Mouse (Mus musculus): Measurements from ENCODE around the gene Pik3c2g. TPM values are rescaled to one million over a fixed set of nuclear protein-coding genes. Genes with fewer than 3 reads are reported as not detected.

Gene Pik3c2g
- polyA plus RNA-seq, 1 experiment from 2014 or later, result 1.8 TPM

DNA sequence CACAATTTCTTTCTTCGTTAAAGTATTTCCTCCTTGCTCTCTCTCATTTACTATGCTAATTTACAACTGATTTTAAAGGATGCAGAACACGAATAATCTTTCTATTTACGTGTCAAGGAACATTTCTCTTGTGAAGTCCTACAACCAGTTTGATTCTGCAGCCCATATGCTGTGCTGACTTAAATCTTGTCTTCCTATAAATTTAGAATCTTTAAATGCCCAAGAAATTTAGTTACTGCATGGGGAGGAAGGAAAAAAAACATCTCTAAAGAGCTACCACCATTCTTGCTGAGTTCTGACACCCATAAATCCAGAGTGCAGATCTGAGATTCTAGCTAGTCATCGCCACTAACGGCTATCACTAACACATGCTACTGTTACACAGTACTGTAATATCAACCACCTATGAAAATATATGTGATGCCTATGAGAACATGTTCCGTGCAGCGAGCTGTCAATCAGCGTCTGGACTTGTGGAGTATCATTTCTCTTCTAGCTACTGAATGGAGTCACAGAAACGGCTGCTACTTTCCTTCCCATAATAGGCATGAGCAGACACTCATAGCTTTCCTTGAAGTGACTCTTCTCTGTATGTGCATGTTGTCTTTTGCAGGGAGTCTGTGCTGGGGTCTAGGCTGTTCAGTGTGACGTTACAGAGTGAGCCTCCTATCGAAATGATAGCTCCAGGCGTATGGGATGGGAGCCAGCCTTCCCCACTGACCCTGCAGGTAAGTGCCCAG, 155.8 kb downstream of the Pik3c2g start:
- no peak for ATAC-seq
- Histone ChIP-seq H3K9ac (no peak overlapping the region), H3K27me3 (replicated peaks) (no peaks in the 10 kb centered on the region)

DNA sequence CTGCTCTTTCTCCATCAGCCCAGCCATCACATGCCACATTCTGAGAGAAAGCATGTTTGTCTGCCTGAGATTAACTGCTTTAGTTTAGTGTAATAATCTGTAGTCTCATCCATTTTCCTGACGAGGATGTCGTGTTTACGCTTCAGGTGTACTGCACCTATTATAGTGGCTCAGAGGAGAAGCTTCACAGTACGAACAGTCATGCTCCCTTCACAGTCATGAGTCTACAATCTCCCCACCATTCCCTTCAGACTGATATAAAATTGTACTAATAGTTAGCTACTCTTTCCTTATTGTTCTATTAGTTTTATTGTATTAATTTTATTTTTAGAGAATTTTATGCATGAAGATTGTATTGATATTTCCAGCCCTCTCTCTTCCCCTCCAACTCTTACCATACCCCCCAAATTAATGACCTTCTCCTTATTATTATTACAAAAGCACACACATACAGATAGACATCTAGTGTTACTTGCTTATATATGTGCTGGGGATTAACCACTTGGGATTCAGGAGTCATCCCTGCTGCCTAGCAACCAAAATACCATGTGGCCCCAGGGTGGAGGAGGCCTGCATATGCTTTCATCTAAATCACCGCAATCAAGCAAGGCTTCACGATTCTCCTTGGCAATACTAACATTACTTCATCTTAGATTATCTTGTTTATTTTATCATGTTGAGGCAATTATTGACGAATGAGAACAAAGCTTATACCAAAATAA, 159.9 kb downstream of the Pik3c2g start:
- Histone ChIP-seq H3K9me3 (replicated peaks) (0 out of 2 replicates have a peak, but pooled peaks cover 4% of the 10 kb centered on the region), H3K27ac (no peak overlapping the region), H3K4me2 (no peak overlapping the region), H3K4me1 (no peaks in the 10 kb centered on the region), H3K4me3 (no peak overlapping the region), H3K36me3 (no peaks in the 10 kb centered on the region), H3K27me3 (replicated peaks) (no peaks in the 10 kb centered on the region), H3K9ac (no peak overlapping the region)
- ATAC-seq, result no peak
- 70% methylated on average over 7 of the region's 7 CpGs for WGBS (ENCODE audit: insufficient replicate concordance)

More for the DNA sequence above, 155.8 kb downstream of the Pik3c2g start:
- Histone ChIP-seq H3K36me3 (no peaks in the 10 kb centered on the region), H3K4me3 (no peak overlapping the region), H3K4me2 (no peak overlapping the region), H3K4me1 (no peaks in the 10 kb centered on the region), H3K9me3 (replicated peaks) (0 out of 2 replicates have a peak, but pooled peaks cover 4% of the 10 kb centered on the region), H3K27ac (no peak overlapping the region)
- 73% methylated on average over 12 of the region's 12 CpGs for WGBS (ENCODE audit: insufficient replicate concordance)

DNA sequence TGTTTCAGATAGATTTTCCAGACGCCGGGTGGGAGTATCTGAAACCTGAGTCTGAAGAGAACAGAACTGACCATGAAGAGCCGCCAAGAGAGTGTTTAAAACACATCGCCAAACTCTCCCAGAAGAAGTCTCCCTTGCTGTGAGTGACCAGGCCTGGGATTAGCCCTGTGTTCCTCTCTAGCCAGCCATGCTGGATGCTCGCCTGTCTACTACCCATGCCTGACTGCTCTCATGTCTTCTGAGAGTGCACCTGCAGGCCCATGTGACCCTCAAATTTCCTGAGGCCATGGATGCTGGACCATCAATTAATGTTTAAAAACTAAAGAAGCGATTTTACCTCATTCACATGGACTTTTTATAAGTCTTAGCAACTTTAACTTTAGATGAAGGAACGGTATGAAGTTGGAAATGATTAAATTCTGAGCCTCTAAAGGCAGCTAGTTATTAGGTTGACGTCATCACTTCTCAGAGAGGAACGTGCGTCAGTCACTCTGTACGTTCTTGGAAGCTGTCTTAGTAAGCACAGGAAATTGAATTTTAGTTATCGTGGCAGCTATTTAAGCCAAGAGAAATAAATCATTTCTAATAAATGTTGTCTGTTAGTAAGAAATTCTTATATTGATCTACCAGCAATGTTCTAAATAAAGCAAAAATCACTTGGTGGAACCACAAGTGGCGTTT, 161.2 kb downstream of the Pik3c2g start:
- H3K27ac ChIP-seq, result no peak overlapping the region
- H3K27me3 ChIP-seq (replicated peaks), result no peaks in the 10 kb centered on the region
- H3K9ac ChIP-seq, result no peak overlapping the region
- H3K4me1 ChIP-seq, result no peaks in the 10 kb centered on the region
- H3K4me2 ChIP-seq, result no peak overlapping the region
- H3K9me3 ChIP-seq (replicated peaks), result 0 out of 2 replicates have a peak, but pooled peaks cover 4% of the 10 kb centered on the region
- ATAC-seq, result no peak
- H3K4me3 ChIP-seq, result no peak overlapping the region
- 69% methylated on average over 13 of the region's 13 CpGs for WGBS (ENCODE audit: insufficient replicate concordance)
- H3K36me3 ChIP-seq, result no peaks in the 10 kb centered on the region

DNA sequence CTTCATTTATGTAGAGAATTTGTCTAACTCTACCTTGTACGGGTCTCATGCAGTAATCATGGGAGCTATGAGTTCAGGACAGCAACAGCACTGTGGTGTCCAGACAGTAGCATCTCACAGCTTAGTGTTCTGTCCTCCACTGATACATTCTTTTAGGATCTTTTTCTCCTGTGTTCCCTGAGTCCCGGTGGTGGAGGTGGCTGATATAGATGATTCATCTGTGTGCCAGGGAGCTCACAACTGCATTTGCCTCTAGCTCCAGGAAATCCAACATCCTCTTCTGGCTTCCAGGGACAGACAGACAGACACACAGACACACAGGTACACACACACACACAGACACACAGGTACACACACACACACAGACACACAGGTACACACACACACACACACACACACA, 163.6 kb downstream of the Pik3c2g start:
- H3K36me3 ChIP-seq, result no peaks in the 10 kb centered on the region
- 72% methylated on average over 2 of the region's 2 CpGs for WGBS (ENCODE audit: insufficient replicate concordance)
- no peak overlapping the region for H3K9ac ChIP-seq
- no peaks in the 10 kb centered on the region for H3K4me1 ChIP-seq
- no peak overlapping the region for H3K27ac ChIP-seq
- no peaks in the 10 kb centered on the region for H3K27me3 ChIP-seq (replicated peaks)
- H3K9me3 ChIP-seq (replicated peaks), result no peaks in the 10 kb centered on the region
- ATAC-seq, result no peak
- H3K4me3 ChIP-seq, result no peak overlapping the region
- no peak overlapping the region for H3K4me2 ChIP-seq

DNA sequence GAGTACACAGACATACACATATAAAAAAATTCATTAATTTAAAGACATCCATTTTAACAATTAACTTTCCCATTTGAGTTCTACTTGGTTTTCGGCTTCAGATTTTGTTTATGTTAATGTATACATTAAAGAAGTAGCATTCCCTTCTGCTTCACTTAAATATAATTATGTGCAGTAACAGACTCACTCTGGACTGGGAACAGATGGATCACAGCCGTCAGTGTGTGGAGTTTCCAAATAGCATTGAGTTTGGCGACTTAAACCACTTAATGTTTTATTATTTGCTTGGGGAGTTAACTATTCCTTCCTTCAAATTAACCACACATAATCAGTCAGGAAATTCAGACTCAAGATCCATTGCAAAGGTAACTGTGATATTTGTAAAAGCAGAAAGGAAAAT, 164.0 kb downstream of the Pik3c2g start:
- H3K9ac ChIP-seq, result no peak overlapping the region
- H3K4me2 ChIP-seq, result no peak overlapping the region
- ATAC-seq, result no peak
- no peaks in the 10 kb centered on the region for H3K9me3 ChIP-seq (replicated peaks)
- WGBS (ENCODE audit: insufficient replicate concordance), result 70% methylated on average over 3 of the region's 3 CpGs
- H3K27me3 ChIP-seq (replicated peaks), result no peaks in the 10 kb centered on the region
- H3K4me3 ChIP-seq, result no peak overlapping the region
- H3K27ac ChIP-seq, result no peak overlapping the region
- no peaks in the 10 kb centered on the region for H3K4me1 ChIP-seq
- H3K36me3 ChIP-seq, result no peaks in the 10 kb centered on the region

DNA sequence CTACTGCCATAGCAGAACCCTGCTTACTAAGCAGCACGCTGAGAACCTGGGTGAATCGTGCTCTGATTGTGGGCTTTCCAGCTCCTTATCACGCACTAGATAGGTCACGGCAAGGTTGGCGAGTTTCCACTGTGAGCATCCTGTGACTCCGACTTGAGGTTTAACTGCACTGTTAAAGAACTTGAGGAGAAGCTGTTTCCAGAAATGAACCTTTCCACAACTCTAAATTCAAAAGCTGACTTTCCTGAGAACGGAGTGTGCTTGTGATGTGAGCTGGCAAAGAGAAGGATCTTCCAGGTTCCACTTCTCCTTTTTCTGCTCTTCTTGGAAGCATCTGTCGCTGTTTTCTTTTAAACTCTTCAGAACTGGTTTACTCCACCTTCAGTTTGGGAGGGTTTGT, 170.9 kb downstream of the Pik3c2g start:
- Histone ChIP-seq H3K4me3 (no peak overlapping the region), H3K4me1 (no peaks in the 10 kb centered on the region), H3K9me3 (replicated peaks) (no peaks in the 10 kb centered on the region), H3K36me3 (no peaks in the 10 kb centered on the region), H3K27me3 (replicated peaks) (no peaks in the 10 kb centered on the region), H3K27ac (no peak overlapping the region), H3K4me2 (no peak overlapping the region), H3K9ac (no peak overlapping the region)
- no peak for ATAC-seq
- WGBS (ENCODE audit: insufficient replicate concordance), result 73% methylated on average over 8 of the region's 8 CpGs

DNA sequence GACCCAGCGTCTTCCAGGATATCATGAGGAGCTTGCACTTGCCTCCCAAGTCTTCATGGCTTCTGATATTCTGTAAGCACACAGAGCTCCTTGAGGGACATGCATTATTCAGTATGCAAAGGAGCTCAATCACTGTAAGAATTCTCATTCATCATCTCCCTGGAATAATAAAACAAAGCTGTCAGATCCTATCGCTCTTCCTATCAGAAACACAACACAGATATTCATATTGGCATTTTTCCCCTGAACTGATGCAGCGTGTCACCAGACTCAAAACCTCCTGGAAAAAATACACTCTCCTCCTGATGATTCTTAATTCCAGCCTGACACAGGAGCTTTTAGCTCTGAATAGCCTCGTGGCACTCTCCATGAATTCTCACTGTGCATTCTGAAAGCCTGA, 174.0 kb downstream of the Pik3c2g start:
- Histone ChIP-seq H3K9me3 (replicated peaks) (no peaks in the 10 kb centered on the region), H3K4me3 (no peak overlapping the region), H3K4me2 (no peak overlapping the region), H3K4me1 (no peaks in the 10 kb centered on the region), H3K9ac (no peak overlapping the region), H3K27ac (no peak overlapping the region), H3K27me3 (replicated peaks) (no peaks in the 10 kb centered on the region), H3K36me3 (no peaks in the 10 kb centered on the region)
- no peak for ATAC-seq
- WGBS (ENCODE audit: insufficient replicate concordance), result 67% methylated on average over 4 of the region's 4 CpGs

DNA sequence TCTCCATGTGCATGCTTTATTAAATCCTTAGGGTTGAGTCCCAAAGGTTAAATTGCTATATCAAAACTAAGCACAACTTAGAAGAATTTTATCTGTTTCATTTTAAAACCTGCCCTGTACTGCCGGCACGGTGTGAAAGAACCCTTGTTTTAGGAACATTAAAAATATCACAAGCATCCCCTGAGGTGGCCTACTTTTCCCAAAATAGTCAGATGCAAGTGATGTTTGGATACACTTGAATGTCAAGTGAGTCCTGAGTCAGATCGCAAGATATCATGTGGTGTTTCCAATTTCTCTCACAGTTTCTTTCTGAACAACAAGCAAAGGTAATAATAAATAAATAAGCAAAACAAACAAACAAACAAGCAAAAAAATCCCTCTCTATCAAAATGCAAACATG, 177.4 kb downstream of the Pik3c2g start:
- WGBS (ENCODE audit: insufficient replicate concordance), result 86% methylated on average over 3 of the region's 3 CpGs
- H3K4me1 ChIP-seq, result no peaks in the 10 kb centered on the region
- H3K4me3 ChIP-seq, result no peak overlapping the region
- H3K36me3 ChIP-seq, result no peaks in the 10 kb centered on the region
- H3K9ac ChIP-seq, result no peak overlapping the region
- H3K4me2 ChIP-seq, result no peak overlapping the region
- H3K9me3 ChIP-seq (replicated peaks), result no peaks in the 10 kb centered on the region
- no peak overlapping the region for H3K27ac ChIP-seq
- H3K27me3 ChIP-seq (replicated peaks), result no peaks in the 10 kb centered on the region
- ATAC-seq, result no peak

DNA sequence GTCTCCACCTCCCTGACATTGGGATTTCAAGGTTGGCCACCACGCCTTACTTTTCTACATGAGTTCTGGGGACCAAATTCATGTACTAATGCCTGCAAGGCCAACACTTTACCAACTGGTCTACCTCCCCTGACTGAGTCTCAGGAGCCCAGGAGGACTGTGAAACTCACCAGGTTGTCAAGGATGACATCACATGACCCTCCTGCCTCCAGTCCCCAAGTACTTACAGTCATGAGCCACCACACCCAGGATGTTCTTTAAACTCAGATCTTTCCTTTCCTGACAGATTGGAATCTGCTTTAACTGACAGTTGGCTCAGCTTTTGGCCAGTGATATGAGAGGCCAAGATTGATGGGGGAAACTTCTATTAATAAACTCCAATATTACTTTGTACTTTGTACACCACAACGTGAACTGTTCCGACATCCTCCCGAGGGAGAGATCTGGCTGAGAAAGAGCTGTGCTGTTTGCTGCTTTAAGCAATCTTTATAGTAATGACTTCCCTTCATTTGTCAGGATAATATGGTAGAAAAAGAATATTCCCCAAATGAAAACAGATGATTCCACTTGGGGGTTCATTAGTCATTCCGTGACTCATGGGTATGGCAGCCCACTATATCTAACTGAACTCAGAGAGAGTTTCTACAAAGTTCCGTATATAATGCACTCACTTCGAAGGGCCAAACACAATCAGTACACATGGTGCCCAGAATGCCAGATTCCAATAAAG, 182.9 kb downstream of the Pik3c2g start:
- Histone ChIP-seq H3K4me1 (no peaks in the 10 kb centered on the region), H3K9ac (no peak overlapping the region), H3K36me3 (no peaks in the 10 kb centered on the region), H3K4me2 (no peak overlapping the region), H3K4me3 (no peak overlapping the region), H3K27ac (no peak overlapping the region), H3K27me3 (replicated peaks) (no peaks in the 10 kb centered on the region), H3K9me3 (replicated peaks) (no peaks in the 10 kb centered on the region)
- 78% methylated on average over 7 of the region's 7 CpGs for WGBS (ENCODE audit: insufficient replicate concordance)
- ATAC-seq, result no peak

DNA sequence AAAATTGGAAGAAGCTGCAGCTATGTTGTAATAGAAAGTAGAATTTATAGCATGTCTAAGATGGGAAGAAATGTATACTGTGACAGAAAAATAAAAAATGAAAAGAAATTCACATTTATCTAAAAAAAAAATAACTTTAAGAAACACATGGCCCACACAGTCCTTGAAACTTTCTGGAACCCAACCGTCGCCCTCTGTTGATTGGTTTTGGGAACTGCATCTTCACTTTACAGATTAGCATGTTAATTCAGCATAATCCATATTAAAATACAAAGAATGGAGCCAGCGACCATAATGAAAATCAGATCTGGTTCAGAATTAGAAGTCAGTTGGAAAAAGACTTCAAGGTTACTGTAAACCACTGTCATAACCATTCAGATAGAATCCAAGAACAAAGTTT, 183.5 kb downstream of the Pik3c2g start:
- H3K4me3 ChIP-seq, result no peak overlapping the region
- H3K27ac ChIP-seq, result no peak overlapping the region
- WGBS (ENCODE audit: insufficient replicate concordance), result 28% methylated on average over 3 of the region's 3 CpGs
- no peaks in the 10 kb centered on the region for H3K4me1 ChIP-seq
- no peaks in the 10 kb centered on the region for H3K36me3 ChIP-seq
- H3K4me2 ChIP-seq, result no peak overlapping the region
- H3K9me3 ChIP-seq (replicated peaks), result no peaks in the 10 kb centered on the region
- H3K27me3 ChIP-seq (replicated peaks), result no peaks in the 10 kb centered on the region
- H3K9ac ChIP-seq, result no peak overlapping the region
- ATAC-seq, result no peak

DNA sequence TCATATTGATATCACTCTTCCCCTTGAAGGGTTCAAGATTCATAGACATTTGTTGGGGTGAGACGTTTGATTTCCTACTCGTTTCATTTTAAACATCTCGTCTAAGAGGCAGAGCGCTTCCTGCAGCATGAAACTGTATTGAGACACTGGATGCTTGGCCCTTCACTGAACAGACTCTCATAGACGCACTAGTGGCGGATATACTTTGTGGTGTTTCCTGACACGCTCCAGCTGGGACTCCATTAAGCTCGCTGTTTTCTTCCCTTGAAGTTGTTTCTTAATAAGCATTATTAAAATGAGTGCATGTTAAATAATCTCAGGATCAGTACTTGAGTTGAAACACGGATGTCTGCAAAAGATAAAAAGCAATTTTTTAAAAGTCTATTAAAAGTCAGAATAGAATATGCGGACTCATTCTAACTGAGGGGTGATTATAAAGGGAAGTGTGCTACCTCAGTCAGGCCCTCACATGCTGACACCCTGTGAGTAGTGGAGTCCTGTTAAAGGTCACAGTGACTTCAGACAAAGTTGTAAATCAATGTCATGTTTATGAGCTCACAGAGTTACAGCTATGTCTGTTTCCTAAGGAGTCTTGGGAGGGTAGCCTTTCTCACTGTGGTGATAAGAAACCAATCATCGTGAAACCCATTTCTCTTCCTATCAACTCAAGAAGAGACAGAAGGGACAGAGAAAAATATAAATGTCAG, 190.7 kb downstream of the Pik3c2g start:
- H3K9me3 ChIP-seq (replicated peaks), result 0 out of 2 replicates have a peak, but pooled peaks cover 4% of the 10 kb centered on the region
- H3K4me3 ChIP-seq, result no peak overlapping the region
- H3K4me2 ChIP-seq, result no peak overlapping the region
- no peaks in the 10 kb centered on the region for H3K4me1 ChIP-seq
- no peak overlapping the region for H3K27ac ChIP-seq
- ATAC-seq, result no peak
- H3K27me3 ChIP-seq (replicated peaks), result no peaks in the 10 kb centered on the region
- no peak overlapping the region for H3K9ac ChIP-seq
- WGBS (ENCODE audit: insufficient replicate concordance), result 65% methylated on average over 11 of the region's 11 CpGs
- H3K36me3 ChIP-seq, result no peaks in the 10 kb centered on the region
